Mouse (Mus musculus): Measurements from ENCODE around the gene Ascl5. TPM values are rescaled to one million over a fixed set of nuclear protein-coding genes. Genes with fewer than 3 reads are reported as not detected.

Ascl5 gene
- not detected for polyA plus RNA-seq (2017; shearing (Covaris generic))

DNA sequence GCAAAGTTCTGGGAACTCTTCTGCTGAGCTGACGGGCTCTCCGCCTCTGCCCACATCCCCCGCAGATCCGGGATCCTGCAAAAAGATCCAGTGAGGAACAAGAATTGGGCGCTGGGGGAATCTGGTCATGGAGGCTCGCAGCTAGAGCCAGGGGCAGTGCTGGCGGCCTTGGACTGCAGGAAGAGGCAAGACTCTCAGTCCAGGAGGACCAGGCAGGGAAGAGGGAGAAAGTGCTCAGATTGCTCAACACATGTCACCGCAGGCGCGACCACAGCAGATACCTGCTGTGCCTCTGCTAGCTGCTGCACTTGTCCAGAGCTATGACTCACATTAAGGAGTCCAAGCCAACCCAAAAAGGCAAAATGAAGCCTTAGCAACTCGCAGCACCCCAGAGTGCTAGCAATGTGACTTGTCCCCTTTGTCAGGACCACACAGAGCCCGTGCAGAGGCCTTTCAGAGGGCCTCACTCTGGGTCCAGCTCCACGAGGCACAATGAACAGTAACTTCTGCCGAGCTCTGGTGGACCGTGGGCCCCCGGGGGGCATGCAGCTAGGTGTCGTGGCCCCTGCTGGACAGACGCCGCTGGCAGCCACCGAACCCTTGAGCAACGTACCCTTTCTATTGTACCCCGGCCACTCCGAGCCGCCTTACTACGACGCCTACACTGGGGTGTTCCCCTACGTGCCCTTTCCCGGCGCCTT lies at the start of gene Ascl5:
Gene Ascl5 (plus strand): TSS at position 493 of the 701 bp plus-strand sequence.

DNA sequence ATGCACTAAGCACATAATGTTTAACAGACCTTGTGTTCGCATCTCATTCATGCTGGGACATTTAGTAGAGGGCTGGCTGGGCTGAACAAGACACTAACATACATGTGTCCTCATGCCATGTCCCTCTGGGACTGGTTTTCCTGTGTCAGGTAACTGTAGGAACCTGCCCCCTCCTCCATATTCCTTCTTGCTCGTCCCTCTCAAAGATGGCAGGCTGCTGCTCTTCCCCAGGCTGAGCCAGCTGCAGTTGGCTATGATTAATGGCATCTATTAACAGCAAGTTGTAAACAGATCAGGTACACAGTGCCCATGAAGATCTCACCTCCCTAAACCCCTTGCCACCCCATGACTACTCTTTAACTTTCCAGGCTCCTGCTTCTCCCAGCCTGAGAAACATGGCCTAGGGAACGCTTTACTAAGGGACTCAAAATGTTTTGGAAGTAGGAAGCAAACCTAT lies 44.3 kb upstream of the Ascl5 start, which contains the start of gene Igfn1:
Gene Igfn1 (minus strand): TSS at position 51 of the 457 bp plus-strand sequence.

DNA sequence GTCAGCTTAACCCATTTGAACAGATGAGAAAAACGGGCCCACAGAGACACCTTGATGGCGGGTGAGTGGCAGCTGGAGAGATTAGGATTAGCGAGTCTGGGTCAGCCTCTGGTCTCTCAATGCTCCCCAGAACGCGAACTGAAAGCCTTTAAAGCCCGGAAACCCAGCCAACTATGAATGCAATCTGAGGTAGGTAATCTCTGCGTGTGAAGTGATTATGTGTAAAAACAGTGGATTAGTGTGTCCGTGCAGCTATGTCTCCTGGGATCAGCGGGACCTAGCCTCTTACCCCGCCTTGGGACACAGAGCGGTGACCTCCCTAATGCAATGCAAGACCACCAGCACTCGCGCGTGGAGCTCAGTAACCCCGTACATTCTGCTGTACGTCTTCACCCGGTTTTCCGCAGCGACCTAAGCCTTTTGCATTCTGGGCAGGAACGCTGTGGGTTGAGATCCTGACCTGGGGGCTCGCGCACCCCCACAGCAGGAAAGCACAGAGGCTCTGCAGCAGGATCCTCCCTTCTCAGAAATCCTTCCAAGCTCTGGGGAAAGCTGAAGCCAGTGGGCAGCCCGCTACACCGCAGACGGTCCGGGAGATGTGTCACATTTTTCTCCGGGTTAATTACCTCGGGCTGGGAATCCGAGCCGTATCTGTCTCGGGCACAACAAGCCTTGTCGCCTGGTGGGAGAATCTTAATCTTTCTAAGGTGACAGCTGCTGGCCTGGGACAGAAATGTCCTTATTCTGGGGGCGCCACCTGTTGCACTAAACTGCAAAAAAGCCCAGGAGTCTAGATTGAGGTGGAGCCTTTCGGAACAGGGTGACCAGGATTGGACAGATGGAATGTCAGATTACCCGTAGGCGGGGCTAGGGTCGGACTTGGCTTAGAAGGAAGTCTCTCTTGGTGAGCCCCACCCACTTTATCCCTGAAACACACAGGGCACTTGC lies 43.1 kb upstream of the Ascl5 start, which contains the start of gene Tmem9:
Gene Tmem9 (plus strand): TSS at position 940 of the 948 bp plus-strand sequence.

DNA sequence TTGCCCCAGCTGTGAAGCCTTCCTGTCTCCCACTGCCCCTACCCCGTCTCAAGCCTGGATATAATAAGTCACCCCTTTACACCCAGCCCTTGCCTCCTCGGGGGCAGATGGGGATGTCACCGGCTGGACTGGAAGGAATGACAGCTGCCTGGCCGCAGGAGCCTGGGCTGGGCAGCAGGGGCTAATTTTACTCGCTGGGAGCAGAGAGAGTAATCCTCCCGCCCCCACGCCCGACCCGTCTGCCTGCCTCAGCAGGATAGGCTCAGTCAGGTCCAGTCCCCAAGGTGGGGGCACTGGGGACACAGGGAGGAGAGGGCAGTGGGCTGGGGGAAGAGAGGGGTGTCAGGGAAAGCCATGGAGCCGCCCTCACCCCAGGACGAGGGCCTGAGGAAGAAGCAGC lies 1.9 kb downstream of the Ascl5 start, which contains the start of gene Cacna1s:
Gene Cacna1s (plus strand): TSS at position 204 of the 400 bp plus-strand sequence.

Other genes with a start within 250 kb of the Ascl5 start
- not detected for gene Lad1, start 232.2 kb upstream of the Ascl5 start, polyA plus RNA-seq (2017; shearing (Covaris generic))
- gene Tnnt2, start 214.4 kb upstream of the Ascl5 start, polyA plus RNA-seq (2017; shearing (Covaris generic)) = not detected
- not detected for gene Pkp1, start 131.6 kb upstream of the Ascl5 start, polyA plus RNA-seq (2017; shearing (Covaris generic))
- gene Igfn1, start 44.5 kb upstream of the Ascl5 start, polyA plus RNA-seq (2017; shearing (Covaris generic)) = not detected
- 16.6 TPM for gene Tmem9, start 42.7 kb upstream of the Ascl5 start, polyA plus RNA-seq (2017; shearing (Covaris generic))
- gene Cacna1s, start 1.9 kb downstream of the Ascl5 start, polyA plus RNA-seq (2017; shearing (Covaris generic)) = 1.6 TPM
- 62.2 TPM for gene Kif21b, start 80.6 kb downstream of the Ascl5 start, polyA plus RNA-seq (2017; shearing (Covaris generic))
- gene Mroh3, start 162.0 kb downstream of the Ascl5 start, polyA plus RNA-seq (2017; shearing (Covaris generic)) = not detected
- gene Inava, start 183.5 kb downstream of the Ascl5 start, polyA plus RNA-seq (2017; shearing (Covaris generic)) = not detected
- not detected for gene Gpr25, start 210.1 kb downstream of the Ascl5 start, polyA plus RNA-seq (2017; shearing (Covaris generic))

Measured in effector memory CD4-positive, alpha-beta T cell, adult 5 months (primary cell).